Mouse (Mus musculus) liver, embryonic 14.5 days (tissue): ENCODE measurements around the gene Rbm5.

Source experiments
- CTCF ChIP-seq: IDR thresholded peaks from 2 replicates; pipeline ENCODE4 v1.5.1; 2016; ENCODE audit warnings: antibody characterized with exemption, low read depth, control low read depth
- EP300 ChIP-seq: IDR thresholded peaks from 2 replicates; pipeline ENCODE4 v1.6.1; 2016; ENCODE audit warnings: antibody characterized with exemption, low read depth

DNA sequence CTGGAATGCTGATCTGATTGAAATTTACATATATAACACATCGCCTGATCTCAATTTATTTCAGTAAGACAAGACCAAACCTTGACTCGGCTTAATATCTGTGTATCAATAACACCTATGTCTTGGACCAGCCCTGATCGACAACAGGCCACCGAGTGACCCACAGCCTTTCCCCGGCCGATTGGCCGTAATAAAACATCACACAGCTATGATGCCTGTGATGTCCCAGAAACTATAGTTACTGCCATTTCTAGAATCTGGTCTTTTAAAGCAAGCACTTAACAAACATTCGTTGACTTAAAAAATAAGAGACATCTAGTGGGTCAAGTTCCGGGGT lies 791 bp downstream of the Rbm5 start:
- TF ChIP-seq EP300 (no peak), CTCF (no peak)
